Mouse (Mus musculus) hindbrain, postnatal 0 days (tissue): ENCODE data around the gene Sfxn1. TPM values are rescaled to one million over a fixed set of nuclear protein-coding genes. Genes with fewer than 3 reads are reported as not detected.

Source experiments
- ATAC-seq: fragments of 200-750 bp; cut with Nextera tagmentation; 2 replicates; pipeline ENCODE4 v1.8.0; 2017; ENCODE audit warnings: mild to moderate bottlenecking, moderate TSS enrichment, moderate library complexity
- DNase-seq: peaks from one replicate; pipeline ENCODE4 v3.0.0-alpha.2; 2015; ENCODE audit warnings: low spot score
- H3K27ac ChIP-seq: fragments of 300-500 bp; sonication (generic); 2 replicates; pipeline ENCODE4 v1.5.1; 2014; ENCODE audit warnings: mild to moderate bottlenecking
- H3K27me3 ChIP-seq: fragments of 300-500 bp; sonication (generic); 2 replicates; pipeline ENCODE4 v1.6.1; 2014; ENCODE audit warnings: low read length, mixed read lengths; ENCODE audit not compliant: insufficient read depth
- H3K36me3 ChIP-seq: fragments of 300-500 bp; sonication (generic); 2 replicates; pipeline ENCODE4 v1.6.1; 2014; ENCODE audit warnings: low read length, mixed read lengths; ENCODE audit not compliant: insufficient read depth
- H3K4me1 ChIP-seq: fragments of 300-500 bp; sonication (generic); 2 replicates; pipeline ENCODE4 v1.6.1; 2014; ENCODE audit warnings: antibody characterized with exemption, low read length, mixed read lengths; ENCODE audit not compliant: insufficient read depth
- H3K4me2 ChIP-seq: fragments of 300-500 bp; sonication (generic); 2 replicates; pipeline ENCODE4 v1.6.1; 2014; ENCODE audit warnings: low read depth, mild to moderate bottlenecking, low read length, moderate library complexity, mixed read lengths
- H3K4me3 ChIP-seq: fragments of 300-500 bp; sonication (generic); 2 replicates; pipeline ENCODE4 v1.5.1; 2014; ENCODE audit warnings: low read length
- H3K9ac ChIP-seq: fragments of 300-500 bp; sonication (generic); replicated peaks from 2 replicates; pipeline ENCODE4 v1.6.1; 2014; ENCODE audit warnings: mild to moderate bottlenecking, low read length, moderate library complexity, mixed read lengths
- H3K9me3 ChIP-seq: fragments of 300-500 bp; sonication (generic); 2 replicates; pipeline ENCODE4 v1.6.1; 2016; ENCODE audit warnings: low read length, mixed read lengths
- CTCF ChIP-seq: IDR thresholded peaks from 2 replicates; pipeline ENCODE4 v1.5.1; 2016; ENCODE audit warnings: antibody characterized with exemption, control low read depth, low read depth
- WGBS: fragments of 180-500 bp; shearing (Covaris S2); extraction: QIAGEN DNeasy Blood & Tissue Kit; methylation state at CpG from one replicate; pipeline ENCODE4 v1.1.7; 2014; 5-methylcytosine and 5-hydroxymethylcytosine counted together
- polyA plus RNA-seq: library from polyadenylated mRNA; unstranded; fragments of >200 nt; fragmentation: Nextera tagmentation; extraction: Ambion mirVana; gene quantifications from 2 replicates; pipeline ENCODE4 v1.2.1, GENCODE M21; 2015
- total RNA-seq: library from RNA; depleted of rRNA; stranded (reverse); fragments of >200 nt; gene quantifications from 2 replicates; pipeline ENCODE4 v1.2.3, GENCODE M21; 2014

Sfxn1 gene
- total and polyA plus RNA-seq, 2 experiments from 2014 or later: 73.7 to 102 TPM

GRCm38 (mm10) chr13:54114931-54115330 is 43.3 kb downstream of the Sfxn1 start:
- Histone ChIP-seq H3K9me3 (no peaks in the 10 kb centered on the region), H3K4me3 (no peak overlapping the region), H3K27me3 (no peaks in the 10 kb centered on the region), H3K27ac (no peak overlapping the region), H3K36me3 (no peaks in the 10 kb centered on the region), H3K9ac (no peak overlapping the region), H3K4me2 (no peak overlapping the region), H3K4me1 (no peaks in the 10 kb centered on the region)
- ATAC-seq (no peak), DNase-seq (no peak)
- no peak for TF ChIP-seq CTCF
- 75% methylated on average over 5 of the region's 5 CpGs for WGBS

GRCm38 (mm10) chr13:54115779-54116178 is 44.1 kb downstream of the Sfxn1 start:
- ATAC-seq (no peak), DNase-seq (no peak)
- Histone ChIP-seq H3K27ac (no peak overlapping the region), H3K9ac (no peak overlapping the region), H3K9me3 (no peaks in the 10 kb centered on the region), H3K4me2 (no peak overlapping the region), H3K36me3 (no peaks in the 10 kb centered on the region), H3K4me3 (no peak overlapping the region), H3K4me1 (no peaks in the 10 kb centered on the region), H3K27me3 (no peaks in the 10 kb centered on the region)
- TF ChIP-seq CTCF: no peak
- WGBS: 84% methylated on average over 6 of the region's 6 CpGs

GRCm38 (mm10) chr13:54118355-54118754 is 46.7 kb downstream of the Sfxn1 start:
- Histone ChIP-seq H3K4me2 (no peak overlapping the region), H3K27ac (no peak overlapping the region), H3K9ac (no peak overlapping the region), H3K9me3 (no peaks in the 10 kb centered on the region), H3K4me3 (no peak overlapping the region), H3K27me3 (no peaks in the 10 kb centered on the region), H3K36me3 (no peaks in the 10 kb centered on the region), H3K4me1 (no peaks in the 10 kb centered on the region)
- ATAC-seq (no peak), DNase-seq (no peak)
- WGBS: 17% methylated on average over 5 of the region's 5 CpGs
- no peak for TF ChIP-seq CTCF

- no peaks in the 10 kb centered on the region for H3K9me3 ChIP-seq
- H3K9ac ChIP-seq: no peak overlapping the region
- ATAC-seq: no peak
- TF ChIP-seq CTCF: no peak
- no peak overlapping the region for H3K27ac ChIP-seq
- H3K4me1 ChIP-seq: no peaks in the 10 kb centered on the region
- WGBS: 68% methylated on average over 9 of the region's 9 CpGs
- no peaks in the 10 kb centered on the region for H3K36me3 ChIP-seq
- DNase-seq: no peak
- H3K4me3 ChIP-seq: no peak overlapping the region
- H3K4me2 ChIP-seq: no peak overlapping the region
- H3K27me3 ChIP-seq: no peaks in the 10 kb centered on the region
Observed at GRCm38 (mm10) chr13:54137756-54138410, 66.2 kb downstream of the Sfxn1 start.

- no peak for DNase-seq
- Histone ChIP-seq H3K27ac (no peak overlapping the region), H3K9me3 (no peaks in the 10 kb centered on the region), H3K4me2 (no peak overlapping the region), H3K4me1 (no peaks in the 10 kb centered on the region), H3K4me3 (no peak overlapping the region), H3K36me3 (no peaks in the 10 kb centered on the region), H3K9ac (no peak overlapping the region), H3K27me3 (no peaks in the 10 kb centered on the region)
- no peak for ATAC-seq
- TF ChIP-seq CTCF: no peak
- 18% methylated on average over 5 of the region's 5 CpGs for WGBS
Observed at GRCm38 (mm10) chr13:54143788-54144187, 72.1 kb downstream of the Sfxn1 start.

- DNase-seq: no peak
- Histone ChIP-seq H3K4me1 (no peaks in the 10 kb centered on the region), H3K36me3 (no peaks in the 10 kb centered on the region), H3K4me2 (no peak overlapping the region), H3K27ac (no peak overlapping the region), H3K9ac (no peak overlapping the region), H3K27me3 (no peaks in the 10 kb centered on the region), H3K4me3 (no peak overlapping the region), H3K9me3 (no peaks in the 10 kb centered on the region)
- no peak for TF ChIP-seq CTCF
- 51% methylated on average over 5 of the region's 5 CpGs for WGBS
- ATAC-seq: no peak
Observed at GRCm38 (mm10) chr13:54144624-54145023, 73.0 kb downstream of the Sfxn1 start.

- Histone ChIP-seq H3K4me3 (no peak overlapping the region), H3K9me3 (no peaks in the 10 kb centered on the region), H3K27me3 (no peaks in the 10 kb centered on the region), H3K4me2 (no peak overlapping the region), H3K9ac (no peak overlapping the region), H3K36me3 (no peaks in the 10 kb centered on the region), H3K4me1 (no peaks in the 10 kb centered on the region), H3K27ac (no peak overlapping the region)
- DNase-seq: no peak
- 64% methylated on average over 1 of the region's 1 CpGs for WGBS
- ATAC-seq: no peak
- no peak for TF ChIP-seq CTCF
Observed at GRCm38 (mm10) chr13:54147328-54147727, 75.7 kb downstream of the Sfxn1 start.
